Mouse (Mus musculus) kidney, postnatal 25 days (tissue): ENCODE data around the gene Gm44790.
"Not testable (repeated sequence)": the region's sequence is repeated elsewhere in the genome, so short reads cannot be mapped to it uniquely, and the experiment has no call there.

Experiments
- DNase-seq, 2 experiments: peaks; one replicate each; pipeline ENCODE4 v3.0.0; 2021; ENCODE audit warnings: mixed read lengths in 2 of 2

Gene Gm44790

DNA sequence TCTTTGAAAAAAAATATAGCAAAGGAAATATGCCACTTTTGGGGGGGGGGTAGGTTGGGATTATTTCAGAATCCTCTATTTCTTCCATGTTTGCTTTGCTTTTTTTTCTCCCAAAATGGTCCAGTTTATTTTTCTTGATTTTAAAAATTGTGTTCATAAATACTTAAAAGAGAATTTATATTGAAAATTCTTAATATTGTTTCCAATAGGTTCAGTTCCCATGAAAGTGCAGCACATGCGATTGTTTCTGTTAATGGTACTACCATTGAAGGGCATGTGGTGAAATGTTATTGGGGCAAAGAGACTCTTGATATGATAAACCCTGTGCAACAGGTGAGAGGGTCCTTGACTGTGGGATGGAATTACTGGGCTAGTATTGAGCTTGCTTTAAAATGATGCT is at the start of gene Gm44790:
TSS of gene Gm44790 (plus strand) at position 301 of the 400 bp plus-strand sequence.
- no peak for DNase-seq

DNA sequence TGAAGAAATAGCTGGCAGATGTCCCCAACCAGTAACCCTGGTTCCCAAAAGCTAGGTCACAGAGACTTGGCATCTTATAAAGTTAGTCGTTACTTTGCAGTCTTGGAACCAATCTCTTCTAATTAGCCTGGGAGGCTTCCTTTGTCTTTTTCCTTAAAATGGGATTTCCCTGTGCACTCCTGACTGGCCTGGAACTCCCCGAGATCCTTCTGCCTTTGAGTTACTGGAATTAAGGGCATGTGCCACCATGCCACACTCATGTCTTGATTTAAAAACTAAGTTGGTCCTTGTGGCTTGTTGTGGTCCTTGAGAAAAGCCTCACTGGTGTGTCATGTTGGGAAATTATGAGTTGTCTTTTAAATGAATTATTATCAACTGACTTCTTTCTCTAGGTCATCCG is 48.1 kb upstream of the Gm44790 start:
- DNase-seq: no peak

DNA sequence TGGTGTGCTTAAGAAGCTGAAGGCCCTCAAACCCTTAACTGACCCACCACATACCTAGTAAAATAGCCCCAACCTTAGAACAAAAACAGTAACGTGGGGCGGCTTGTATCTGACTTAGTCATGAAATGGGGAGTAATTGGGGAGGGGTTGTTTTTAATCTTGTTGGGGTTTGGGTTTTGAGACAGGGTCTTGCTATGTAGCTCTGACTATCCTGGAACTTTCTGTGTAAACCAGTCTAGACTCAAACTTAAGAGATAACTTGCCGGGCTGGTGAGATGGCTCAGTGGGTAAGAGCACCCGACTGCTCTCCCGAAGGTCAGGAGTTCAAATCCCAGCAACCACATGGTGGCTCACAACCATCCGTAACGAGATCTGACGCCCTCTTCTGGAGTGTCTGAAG is 46.3 kb upstream of the Gm44790 start:
- not testable (repeated sequence) for DNase-seq

DNA sequence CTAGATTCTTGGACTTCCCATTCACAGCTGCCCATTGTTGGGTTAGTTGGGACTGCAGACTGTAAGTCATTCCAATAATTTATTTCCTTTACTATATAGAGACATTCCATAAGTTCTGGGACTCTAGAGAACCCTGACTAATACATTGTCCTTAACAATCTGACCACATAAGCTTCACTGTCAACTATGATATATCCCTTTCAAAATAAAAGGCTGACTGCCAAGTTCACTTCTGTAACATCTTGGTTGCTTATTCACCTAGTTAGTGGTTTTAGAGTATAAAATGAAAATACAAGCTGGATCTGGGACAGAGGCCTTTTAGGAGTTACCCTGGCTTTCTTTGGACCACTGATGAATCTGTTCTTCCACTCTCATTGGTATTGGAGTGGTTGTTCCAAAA is 43.9 kb upstream of the Gm44790 start:
- no peak for DNase-seq

DNA sequence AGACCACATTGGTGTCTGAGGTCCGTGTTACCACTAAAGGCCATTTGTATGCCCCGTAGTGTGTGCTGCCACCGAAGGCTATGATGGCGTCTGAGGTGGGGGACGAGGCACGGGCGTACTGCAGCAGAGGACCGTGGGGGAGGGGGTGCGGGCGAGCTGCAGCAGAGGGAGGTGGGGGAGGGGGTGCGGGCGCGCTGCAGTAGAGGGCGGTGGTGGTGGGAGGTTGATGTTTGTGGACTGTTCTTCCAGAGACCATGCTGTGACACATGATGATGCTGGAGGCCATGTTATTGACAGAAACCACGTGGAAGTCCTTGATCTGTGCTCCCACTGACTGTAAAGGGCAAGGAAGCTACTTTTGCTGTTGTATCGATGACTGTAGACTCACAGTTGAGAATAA is 43.1 kb upstream of the Gm44790 start:
- DNase-seq: no peak

DNA sequence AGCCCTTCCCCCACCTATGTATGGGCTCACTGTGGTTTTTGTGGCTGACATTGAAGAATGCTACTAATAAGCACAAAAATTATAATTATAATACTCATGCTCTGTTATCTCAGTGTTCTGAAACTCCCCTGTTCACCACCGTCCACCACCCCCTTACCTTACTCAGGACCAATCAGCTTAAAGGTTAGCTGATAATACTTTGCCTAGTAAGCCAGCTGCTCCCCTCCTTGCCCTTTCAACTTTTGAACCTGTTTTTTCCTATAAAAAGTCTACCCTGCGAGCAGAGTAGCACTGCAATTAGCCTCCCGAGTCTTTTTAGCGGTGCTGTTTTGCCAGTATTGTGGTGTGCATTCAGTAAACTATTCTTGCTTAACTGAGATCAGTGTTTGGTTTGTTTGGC is 41.8 kb upstream of the Gm44790 start:
- no peak for DNase-seq

DNA sequence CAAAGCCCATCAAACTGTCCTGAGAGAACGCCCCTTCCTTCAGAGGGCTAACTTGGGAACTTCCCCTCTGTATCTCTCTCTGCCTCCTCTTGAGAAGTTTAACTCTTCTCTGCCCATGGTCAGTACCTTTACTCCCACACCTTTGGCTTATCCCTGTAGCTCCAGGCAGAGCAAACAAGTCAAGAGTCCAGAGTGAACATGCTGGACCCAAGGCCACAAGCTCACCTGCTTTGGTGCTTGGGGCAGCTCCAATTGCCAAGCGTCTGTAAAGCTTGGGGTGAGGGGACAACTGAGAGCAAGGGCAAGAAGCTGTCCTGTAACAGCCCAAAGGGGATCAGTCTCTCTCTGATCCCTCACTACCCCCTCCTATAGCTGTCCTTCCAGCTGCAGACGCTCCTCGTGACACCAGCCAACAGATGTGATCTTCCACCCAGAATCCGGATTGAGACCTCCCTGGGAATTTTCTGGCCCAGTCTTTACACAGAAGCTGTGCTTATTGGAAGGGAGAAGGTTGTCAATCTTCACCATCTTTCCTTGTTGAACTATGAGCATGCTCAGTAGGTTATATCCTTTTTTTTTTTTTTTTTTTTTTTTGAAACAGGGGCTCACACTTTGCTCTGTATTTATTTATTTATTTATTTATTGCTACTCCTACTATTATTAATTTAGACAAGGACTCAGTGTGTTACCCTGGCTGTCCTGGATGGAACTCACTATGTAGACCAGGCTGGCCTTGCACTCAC is 40.9 kb upstream of the Gm44790 start:
- no peak for DNase-seq

DNA sequence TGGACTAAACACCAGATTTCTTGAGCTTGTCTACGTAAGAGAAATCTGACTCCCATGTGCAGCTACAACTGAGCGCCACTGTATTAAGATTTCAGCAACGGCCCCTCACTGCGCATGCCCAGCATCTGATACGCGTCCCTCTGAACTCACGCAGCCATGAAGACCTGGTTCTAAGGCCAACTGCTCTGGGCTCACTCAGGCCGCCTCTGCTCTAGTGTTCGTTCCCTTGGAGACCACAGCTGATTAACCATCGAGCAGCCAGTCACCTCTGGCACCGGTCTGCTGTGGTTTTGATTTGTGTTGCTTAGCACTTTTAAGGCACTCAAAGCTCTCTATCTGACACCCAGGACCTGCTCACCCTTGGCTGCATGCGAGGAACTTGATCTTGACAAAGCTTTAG is 39.1 kb upstream of the Gm44790 start:
- peak; percentile 75 to 88 for DNase-seq

DNA sequence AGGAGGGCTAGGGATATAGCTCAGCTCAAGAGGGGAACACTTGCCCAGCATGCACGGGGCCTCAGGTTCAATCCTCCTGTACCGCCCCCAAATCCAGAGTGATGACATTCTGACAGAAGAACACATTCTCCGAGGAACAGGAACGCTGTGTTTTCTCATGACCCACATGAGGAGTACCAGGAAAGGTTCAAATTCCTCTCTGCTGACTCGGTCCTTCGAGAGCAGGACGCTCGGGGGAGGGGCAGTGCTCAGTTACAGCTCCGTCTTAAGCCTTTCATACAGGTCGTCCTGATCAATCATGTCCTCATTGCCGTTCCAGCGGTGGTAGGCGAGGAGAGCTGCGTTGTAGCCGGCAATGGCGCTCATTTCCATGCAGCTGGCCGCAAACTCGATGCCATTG is 38.0 kb upstream of the Gm44790 start:
- peak; percentile 48 to 61 for DNase-seq

DNA sequence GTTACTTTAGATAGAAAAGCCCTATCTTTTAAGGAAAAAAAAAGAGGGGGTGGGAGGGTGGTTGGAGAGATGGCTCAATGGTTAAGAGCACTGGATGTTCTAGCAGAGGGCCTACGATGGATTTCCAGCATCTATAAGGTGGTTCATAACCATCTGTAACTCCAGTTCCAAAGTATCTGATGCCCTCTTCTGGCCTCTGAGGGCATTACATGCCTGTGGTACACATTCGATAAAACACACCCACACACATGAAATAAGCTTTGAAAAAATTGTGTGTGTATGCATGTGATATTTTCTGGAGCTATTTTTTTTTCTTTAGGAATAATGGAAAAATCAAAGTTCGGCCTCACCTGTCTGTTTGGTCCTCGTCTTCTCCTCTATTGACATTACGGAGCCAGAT is 35.1 kb upstream of the Gm44790 start:
- DNase-seq: no peak

DNA sequence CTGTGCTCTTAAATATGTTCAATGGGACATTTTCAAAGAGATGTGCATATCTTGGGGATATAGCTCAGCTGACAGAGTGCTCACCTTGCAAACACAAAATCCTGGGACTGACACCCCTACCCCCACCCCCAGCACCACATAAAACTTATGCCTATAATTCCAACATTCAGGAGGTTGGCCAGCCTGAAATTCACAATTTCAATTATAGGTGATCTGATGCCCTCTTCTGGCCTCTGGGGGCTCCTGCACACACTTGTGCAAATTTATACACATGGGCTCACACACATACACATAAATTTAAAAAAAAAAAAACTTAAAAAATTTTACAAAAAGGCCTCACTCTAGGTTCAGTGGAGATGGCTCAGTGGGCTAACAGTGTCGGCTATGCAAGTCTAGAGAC is 33.3 kb upstream of the Gm44790 start:
- DNase-seq: no peak

DNA sequence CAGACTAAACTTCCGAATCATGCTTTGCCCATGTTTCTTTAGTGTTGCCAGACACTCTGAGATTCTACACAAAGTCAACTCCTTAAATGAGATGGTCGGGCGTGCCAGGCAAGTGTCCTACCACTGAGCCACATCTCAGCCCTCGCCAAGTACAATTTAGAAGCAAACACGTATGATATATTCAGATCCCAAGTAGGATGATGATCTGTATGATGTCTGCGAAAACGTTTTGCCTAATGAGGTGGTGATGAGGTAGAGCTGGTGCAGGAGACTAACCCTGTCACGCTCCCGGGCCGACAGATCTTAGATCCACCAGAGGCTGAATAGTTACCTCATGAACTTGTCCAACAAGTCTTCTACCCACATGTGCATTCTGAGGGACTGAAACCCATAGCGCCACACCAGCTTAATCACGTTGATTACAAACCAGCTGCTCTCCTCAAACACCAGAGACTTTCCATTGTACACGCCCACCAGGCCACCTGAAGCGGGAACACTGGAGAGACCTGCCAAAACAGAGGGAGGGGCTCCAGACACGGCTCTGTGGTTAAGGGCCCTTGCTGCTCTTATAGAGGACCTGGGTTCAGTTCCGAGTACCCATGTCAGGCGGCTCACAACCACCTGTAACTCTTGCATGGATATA is 32.3 kb upstream of the Gm44790 start:
- no peak for DNase-seq

DNA sequence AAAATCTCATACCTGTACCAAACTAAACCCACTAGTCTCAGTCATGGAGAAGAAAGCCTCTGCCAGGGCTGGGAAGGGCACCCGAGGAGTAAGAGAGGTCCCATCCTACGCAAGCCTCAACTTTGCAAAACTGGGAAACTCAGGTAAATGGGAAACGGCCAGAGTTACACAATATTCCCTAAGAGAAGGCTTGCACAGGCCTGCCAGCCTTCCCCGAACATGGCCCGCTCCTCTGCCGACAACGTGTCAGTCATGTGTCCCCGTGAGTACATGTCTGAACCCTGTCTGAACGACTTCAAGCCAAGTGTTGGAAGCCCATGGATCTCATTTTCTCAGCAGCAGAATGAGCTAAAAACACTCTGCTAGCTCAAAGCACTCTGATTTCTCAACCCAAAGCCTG is 31.4 kb upstream of the Gm44790 start:
- DNase-seq: no peak

DNA sequence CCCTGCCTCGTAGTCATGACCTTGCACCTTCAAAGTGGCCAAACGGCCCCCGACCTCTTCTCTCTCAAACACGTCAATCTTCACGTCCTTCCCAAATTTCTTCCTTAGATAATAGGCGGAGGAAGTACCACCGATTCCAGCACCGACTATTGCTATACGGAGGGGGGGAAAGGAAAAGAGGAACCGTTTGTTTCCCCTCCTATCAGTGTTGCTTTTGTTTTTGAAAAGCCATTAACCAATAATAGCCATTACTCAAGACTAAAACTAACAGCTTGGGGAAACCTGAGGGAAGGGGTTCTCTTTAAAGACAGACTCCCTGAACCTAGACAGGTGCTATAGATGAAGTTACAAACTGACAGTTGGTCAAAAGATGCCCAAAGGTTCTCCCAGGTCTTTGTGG is 30.5 kb upstream of the Gm44790 start:
- DNase-seq: no peak

DNA sequence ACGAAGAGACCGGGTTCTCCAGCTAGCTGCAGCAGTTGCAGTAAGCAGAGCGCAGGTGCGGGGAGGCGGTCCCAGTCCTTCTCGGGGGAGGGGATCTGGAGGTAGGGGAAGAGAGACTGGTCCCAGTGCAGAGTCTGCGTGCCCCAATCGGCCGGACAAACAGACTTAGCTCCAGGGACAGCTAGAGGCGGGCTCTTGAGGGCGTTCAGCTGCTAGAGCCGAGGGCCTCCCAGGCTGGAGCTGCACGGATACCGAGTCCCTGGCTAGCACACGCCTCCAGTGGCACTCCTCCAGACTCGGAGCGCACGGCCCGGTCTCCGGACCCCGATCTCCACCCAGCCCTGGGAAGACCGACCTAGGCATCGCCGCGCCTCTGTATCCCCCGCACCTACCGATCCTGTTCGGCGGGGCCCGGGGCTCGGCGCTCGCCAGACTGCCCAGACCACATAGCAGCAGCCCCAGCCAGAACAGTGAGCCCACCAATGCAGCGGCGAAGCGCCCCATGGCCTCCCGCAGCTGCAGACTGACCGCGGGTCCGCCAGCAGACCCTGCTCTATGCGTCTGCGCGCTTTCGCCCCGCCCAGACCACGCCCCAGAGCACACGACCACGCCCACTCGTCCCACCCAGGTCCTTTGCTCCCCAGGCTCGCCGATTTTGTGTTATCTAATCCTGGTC is 29.7 kb upstream of the Gm44790 start, which contains the start of gene Pcyox1:
TSS of gene Pcyox1 (minus strand) at position 574 of the 676 bp plus-strand sequence.
- peak; percentile 91 to 93 for DNase-seq

DNA sequence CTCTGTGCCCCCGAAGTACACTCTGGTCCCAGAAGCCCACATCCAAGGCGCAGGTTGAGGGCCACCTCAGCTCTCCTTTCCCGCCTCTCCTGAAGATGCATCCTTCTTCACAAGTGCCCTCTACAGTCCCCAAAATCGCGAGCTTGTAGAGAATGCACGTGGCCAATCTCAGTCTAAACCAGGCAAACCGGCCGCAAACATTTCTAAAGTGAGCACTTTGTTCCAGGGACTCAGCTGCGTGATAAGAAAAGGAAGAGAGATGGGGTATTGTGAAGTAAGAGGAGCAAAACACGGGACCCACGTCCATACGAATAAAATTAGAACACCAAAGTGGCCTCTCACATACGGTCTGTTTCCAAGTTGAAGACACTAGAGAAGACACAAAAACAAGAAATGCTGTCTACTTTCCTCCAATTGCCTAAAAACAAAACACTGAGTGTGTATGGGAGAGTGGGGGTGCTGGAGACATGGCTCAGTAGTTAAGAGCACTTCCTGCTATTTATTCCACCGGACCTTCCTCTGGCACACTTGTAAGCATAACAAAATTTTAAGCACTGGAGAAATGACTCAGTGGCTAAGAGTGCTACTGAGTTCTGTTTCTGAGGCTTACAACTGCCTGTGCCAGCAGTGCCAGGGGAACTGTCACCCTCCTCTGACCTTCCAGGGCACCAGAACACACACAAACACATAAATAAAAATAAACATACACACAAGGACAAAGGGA is 29.0 kb upstream of the Gm44790 start:
- DNase-seq: no peak

DNA sequence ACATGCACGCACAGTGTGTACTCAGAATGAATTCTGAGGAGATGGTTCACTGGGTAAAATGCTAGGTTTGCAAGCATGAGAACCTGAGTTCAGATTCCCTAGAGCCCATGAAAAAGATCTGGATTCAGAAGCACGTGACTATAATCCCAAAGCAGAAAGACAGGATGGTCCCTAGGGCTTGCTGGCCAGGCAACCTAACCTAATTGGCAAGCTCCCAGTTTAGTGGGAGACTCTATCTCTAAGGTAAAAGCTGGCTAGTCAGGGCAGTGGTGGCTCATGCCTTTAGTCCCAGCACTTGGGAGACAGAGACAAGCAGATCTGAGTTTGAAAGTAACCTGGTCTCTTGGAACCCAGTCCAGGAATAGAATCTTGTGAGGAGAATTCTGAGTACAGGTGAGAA is 27.5 kb upstream of the Gm44790 start:
- DNase-seq: no peak

DNA sequence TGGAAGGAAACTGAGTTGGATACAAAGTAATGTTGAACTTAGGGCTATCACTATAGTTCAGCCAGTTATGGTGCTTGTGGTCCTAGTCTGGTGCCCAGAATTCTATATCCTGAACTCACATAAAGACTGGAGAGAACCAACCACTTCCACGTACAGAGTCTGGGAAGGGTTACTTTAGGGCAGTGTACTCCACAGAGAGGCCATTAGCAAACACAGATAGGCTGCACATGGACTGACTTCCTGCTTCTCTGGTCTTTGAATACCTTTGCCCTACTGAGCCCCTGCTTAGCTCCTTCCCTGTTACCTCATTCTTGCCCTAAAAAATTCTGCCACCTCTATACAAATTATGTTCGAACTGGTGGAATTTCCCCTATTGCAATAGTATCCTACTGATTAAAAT is 26.5 kb upstream of the Gm44790 start:
- DNase-seq: no peak

DNA sequence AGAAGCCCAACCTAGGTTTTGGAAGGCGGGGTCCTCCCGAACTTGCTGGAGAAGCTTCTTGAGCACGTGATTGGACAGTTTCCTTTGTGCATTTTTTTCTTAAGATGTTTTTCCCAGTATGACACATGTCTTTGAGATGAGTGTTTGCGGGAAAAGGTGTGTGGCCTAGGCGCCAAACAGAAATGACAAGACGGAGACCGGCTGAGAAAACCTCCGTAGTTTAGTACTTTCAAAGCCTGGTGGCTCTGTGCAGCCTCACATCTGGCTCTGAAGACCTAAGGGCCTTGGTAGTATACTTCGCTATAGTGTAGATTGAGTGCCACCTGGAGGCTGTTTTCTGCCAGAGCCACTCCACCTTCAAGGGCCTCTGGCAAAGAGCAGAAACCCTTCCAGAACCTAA is 25.5 kb upstream of the Gm44790 start:
- DNase-seq: peak; percentile 90 to 91

DNA sequence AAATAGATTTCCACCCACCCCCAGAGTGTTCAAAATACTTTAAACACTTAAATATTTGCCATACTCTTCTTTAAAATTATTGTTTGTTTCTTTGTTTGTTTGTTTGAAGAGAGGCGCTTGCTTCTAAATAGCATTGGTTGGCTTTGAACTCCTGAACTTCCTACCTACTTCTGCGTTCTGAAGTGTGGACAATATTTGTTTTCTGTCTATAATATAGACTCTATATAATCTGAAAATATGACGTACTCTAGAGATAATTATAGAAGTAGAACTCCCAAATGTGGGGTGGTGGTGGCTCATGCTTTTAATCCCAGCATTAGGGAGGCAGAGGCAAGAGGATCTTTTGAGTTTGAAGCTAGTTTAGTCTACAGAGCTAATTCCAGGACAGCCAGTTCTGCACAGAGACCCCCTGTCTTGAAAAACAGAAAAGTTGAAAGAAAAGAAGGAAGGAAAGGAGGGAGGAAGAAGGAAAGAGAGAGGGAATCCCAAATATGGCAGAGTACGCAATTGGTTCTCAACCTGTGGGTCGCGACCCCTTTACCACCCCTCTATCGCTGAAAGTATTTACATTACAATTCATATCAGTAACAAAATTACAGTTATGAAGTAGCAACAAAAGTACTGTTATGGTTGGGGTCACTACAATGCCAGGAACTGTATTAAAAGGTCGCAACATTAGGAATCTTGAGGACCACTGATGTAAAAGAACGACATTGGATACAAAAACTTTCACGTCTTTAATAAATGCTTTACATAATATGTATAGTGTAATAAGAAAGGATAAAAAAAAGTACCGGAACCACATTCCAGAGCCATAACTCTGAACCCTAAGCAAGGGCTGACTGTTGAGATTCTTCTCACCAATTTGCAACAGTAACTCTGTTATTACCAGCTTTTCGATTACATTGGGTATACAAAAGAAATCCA is 23.5 kb upstream of the Gm44790 start:
- DNase-seq: no peak

DNA sequence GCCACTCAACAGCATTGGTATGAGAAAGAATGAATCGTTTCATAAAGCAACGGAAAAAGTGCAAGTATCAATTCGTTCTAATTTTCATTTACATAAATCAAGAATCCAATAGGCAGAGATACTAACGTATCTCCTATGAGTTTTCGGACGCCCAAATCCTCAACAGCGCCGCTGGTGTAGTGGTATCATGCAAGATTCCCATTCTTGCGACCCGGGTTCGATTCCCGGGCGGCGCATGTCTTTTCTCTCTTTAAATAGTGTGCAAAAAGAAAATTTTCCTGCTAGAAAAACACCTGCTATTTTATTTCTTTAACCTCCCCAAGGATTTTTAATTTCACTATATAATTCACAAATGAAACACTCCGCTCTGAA is 22.7 kb upstream of the Gm44790 start:
- DNase-seq: peak in 1 of 2 experiments; percentile 92
